Mouse (Mus musculus): ENCODE measurements around the gene Kcnmb1.

GRCm38 (mm10) chr11:33946501-33946900 is 16.3 kb upstream of the Kcnmb1 start:
- no peak for TF ChIP-seq GATA1 (IDR thresholded peaks at IDR 0.05; ENCODE audit: borderline replicate concordance, low read length)
- no peak for TF ChIP-seq FLI1 (IDR thresholded peaks at IDR 0.05; ENCODE audit: low read length)

All from megakaryocyte, embryonic 14.5 days (primary cell).